Mouse (Mus musculus) hindbrain, embryonic 13.5 days (tissue): Measurements from ENCODE around the gene Pomp. TPM values are rescaled to one million over a fixed set of nuclear protein-coding genes. Genes with fewer than 3 reads are reported as not detected.

ENCODE experiments used
- ATAC-seq: fragments of 200-750 bp; cut with Nextera tagmentation; 2 replicates; pipeline ENCODE4 v1.8.0; 2017; ENCODE audit warnings: moderate TSS enrichment; ENCODE audit not compliant: low FRiP score
- H3K27ac ChIP-seq: fragments of 300-500 bp; sonication (generic); 2 replicates; pipeline ENCODE4 v1.5.1; 2015; ENCODE audit warnings: inconsistent platforms, mild to moderate bottlenecking, moderate library complexity
- H3K27me3 ChIP-seq: fragments of 300-500 bp; sonication (generic); 2 replicates; pipeline ENCODE4 v1.6.1; 2015; ENCODE audit warnings: mild to moderate bottlenecking, inconsistent platforms
- H3K36me3 ChIP-seq: fragments of 300-500 bp; sonication (generic); 2 replicates; pipeline ENCODE4 v1.6.1; 2015; ENCODE audit warnings: mild to moderate bottlenecking, inconsistent platforms
- H3K4me1 ChIP-seq: fragments of 300-500 bp; sonication (generic); replicated peaks from 2 replicates; pipeline ENCODE4 v1.6.1; 2015; ENCODE audit warnings: inconsistent platforms
- H3K4me2 ChIP-seq: fragments of 300-500 bp; sonication (generic); 2 replicates; pipeline ENCODE4 v1.6.1; 2015; ENCODE audit warnings: inconsistent platforms, mild to moderate bottlenecking, moderate library complexity
- H3K4me3 ChIP-seq: fragments of 300-500 bp; sonication (generic); 2 replicates; pipeline ENCODE4 v1.5.1; 2015; ENCODE audit warnings: mild to moderate bottlenecking, inconsistent platforms
- H3K9ac ChIP-seq: fragments of 300-500 bp; sonication (generic); 2 replicates; pipeline ENCODE4 v1.6.1; 2015; ENCODE audit warnings: mild to moderate bottlenecking, inconsistent platforms
- H3K9me3 ChIP-seq: fragments of 300-500 bp; sonication (generic); 2 replicates; pipeline ENCODE4 v1.6.1; 2016; ENCODE audit warnings: inconsistent platforms
- WGBS: fragments of 180-500 bp; shearing (Covaris S2); methylation state at CpG from one replicate; pipeline ENCODE4 v1.1.7; 2015; 5-methylcytosine and 5-hydroxymethylcytosine counted together
- polyA plus RNA-seq: library from polyadenylated mRNA; unstranded; fragments of >200 nt; fragmentation: Nextera tagmentation; extraction: Ambion mirVana; gene quantifications from 2 replicates; pipeline ENCODE4 v1.2.1, GENCODE M21; 2015

Gene Pomp
- polyA plus RNA-seq, 1 experiment from 2014 or later, result 532 TPM

GRCm38 (mm10) chr5:147870296-147870695 is 10.0 kb downstream of the Pomp start:
- Histone ChIP-seq H3K9ac (no peak overlapping the region), H3K4me3 (no peak overlapping the region), H3K4me2 (no peak overlapping the region), H3K4me1 (no peaks in the 10 kb centered on the region), H3K27me3 (no peaks in the 10 kb centered on the region), H3K27ac (no peak overlapping the region), H3K9me3 (no peaks in the 10 kb centered on the region), H3K36me3 (peaks cover 98% of the 10 kb centered on the region)
- no peak for ATAC-seq
- WGBS, result 90% methylated on average over 1 of the region's 1 CpGs

GRCm38 (mm10) chr5:147871091-147871820 is 11.0 kb downstream of the Pomp start:
- Histone ChIP-seq H3K4me2 (no peak overlapping the region), H3K4me3 (no peak overlapping the region), H3K9me3 (no peaks in the 10 kb centered on the region), H3K27me3 (no peaks in the 10 kb centered on the region), H3K9ac (no peak overlapping the region), H3K36me3 (peaks cover 98% of the 10 kb centered on the region), H3K4me1 (no peaks in the 10 kb centered on the region), H3K27ac (no peak overlapping the region)
- ATAC-seq, result no peak
- WGBS, result 94% methylated on average over 15 of the region's 15 CpGs

- no peaks in the 10 kb centered on the region for H3K27me3 ChIP-seq
- no peak overlapping the region for H3K27ac ChIP-seq
- H3K4me1 ChIP-seq, result no peaks in the 10 kb centered on the region
- no peak overlapping the region for H3K4me3 ChIP-seq
- 96% methylated on average over 18 of the region's 18 CpGs for WGBS
- ATAC-seq, result no peak
- no peak overlapping the region for H3K4me2 ChIP-seq
- H3K9me3 ChIP-seq, result no peaks in the 10 kb centered on the region
- peaks cover 95% of the 10 kb centered on the region for H3K36me3 ChIP-seq
- no peak overlapping the region for H3K9ac ChIP-seq
These were observed 14.3 kb downstream of the Pomp start for GRCm38 (mm10) chr5:147874491-147875065.

- H3K4me2 ChIP-seq, result no peak overlapping the region
- WGBS, result 97% methylated on average over 8 of the region's 8 CpGs
- no peak for ATAC-seq
- no peaks in the 10 kb centered on the region for H3K4me1 ChIP-seq
- no peak overlapping the region for H3K4me3 ChIP-seq
- no peak overlapping the region for H3K27ac ChIP-seq
- peaks cover 95% of the 10 kb centered on the region for H3K36me3 ChIP-seq
- no peaks in the 10 kb centered on the region for H3K9me3 ChIP-seq
- no peaks in the 10 kb centered on the region for H3K27me3 ChIP-seq
- H3K9ac ChIP-seq, result no peak overlapping the region
These were observed 14.9 kb downstream of the Pomp start for GRCm38 (mm10) chr5:147875210-147875609.

GRCm38 (mm10) chr5:147877520-147877919 is 17.3 kb downstream of the Pomp start:
- Histone ChIP-seq H3K9ac (no peak overlapping the region), H3K27me3 (no peaks in the 10 kb centered on the region), H3K4me3 (no peak overlapping the region), H3K9me3 (no peaks in the 10 kb centered on the region), H3K4me2 (no peak overlapping the region), H3K36me3 (peaks cover 90% of the 10 kb centered on the region), H3K4me1 (no peaks in the 10 kb centered on the region), H3K27ac (no peak overlapping the region)
- 86% methylated on average over 6 of the region's 6 CpGs for WGBS
- ATAC-seq, result no peak

- ATAC-seq, result no peak
These were observed 19.9 kb downstream of the Pomp start for GRCm38 (mm10) chr5:147879971-147880682.

GRCm38 (mm10) chr5:147883581-147883980 is 23.3 kb downstream of the Pomp start:
- Histone ChIP-seq H3K4me3 (no peak overlapping the region), H3K27ac (no peak overlapping the region), H3K4me2 (no peak overlapping the region), H3K9me3 (no peaks in the 10 kb centered on the region), H3K4me1 (no peaks in the 10 kb centered on the region), H3K36me3 (peaks cover 40% of the 10 kb centered on the region), H3K9ac (no peak overlapping the region), H3K27me3 (no peaks in the 10 kb centered on the region)
- 92% methylated on average over 6 of the region's 6 CpGs for WGBS
- no peak for ATAC-seq

More at GRCm38 (mm10) chr5:147879971-147880682, 19.9 kb downstream of the Pomp start:
- H3K36me3 ChIP-seq, result peaks cover 74% of the 10 kb centered on the region
- WGBS, result 93% methylated on average over 17 of the region's 17 CpGs
- no peaks in the 10 kb centered on the region for H3K9me3 ChIP-seq
- no peak overlapping the region for H3K27ac ChIP-seq
- H3K4me3 ChIP-seq, result no peak overlapping the region
- no peak overlapping the region for H3K4me2 ChIP-seq
- H3K27me3 ChIP-seq, result no peaks in the 10 kb centered on the region
- H3K4me1 ChIP-seq, result no peaks in the 10 kb centered on the region
- H3K9ac ChIP-seq, result no peak overlapping the region

- H3K27me3 ChIP-seq, result peaks cover 10% of the 10 kb centered on the region
- H3K9ac ChIP-seq, result no peak overlapping the region
- WGBS, result 89% methylated on average over 10 of the region's 12 CpGs
- peaks cover 10% of the 10 kb centered on the region for H3K4me1 ChIP-seq
- ATAC-seq, result no peak
- H3K27ac ChIP-seq, result no peak overlapping the region
- no peak overlapping the region for H3K4me2 ChIP-seq
- H3K36me3 ChIP-seq, result peaks cover 6% of the 10 kb centered on the region; the same call in 1 of the 2 replicates
- H3K9me3 ChIP-seq, result no peaks in the 10 kb centered on the region
- no peak overlapping the region for H3K4me3 ChIP-seq
These were observed 28.3 kb downstream of the Pomp start for GRCm38 (mm10) chr5:147888313-147889297.

- peak overlapping the region; percentile 49; the same call in 1 of the 2 replicates for H3K9ac ChIP-seq
- WGBS, result 27% methylated on average over 6 of the region's 6 CpGs
- H3K27me3 ChIP-seq, result peaks cover 18% of the 10 kb centered on the region
- H3K4me1 ChIP-seq, result peaks cover 26% of the 10 kb centered on the region
- H3K36me3 ChIP-seq, result no peaks in the 10 kb centered on the region
- no peak overlapping the region for H3K27ac ChIP-seq
- no peak for ATAC-seq
- no peak overlapping the region for H3K4me2 ChIP-seq
- H3K9me3 ChIP-seq, result no peaks in the 10 kb centered on the region
- no peak overlapping the region for H3K4me3 ChIP-seq
These were observed 32.5 kb downstream of the Pomp start for GRCm38 (mm10) chr5:147892735-147893134.

- peaks cover 26% of the 10 kb centered on the region for H3K4me1 ChIP-seq
- H3K27ac ChIP-seq, result no peak overlapping the region
- ATAC-seq, result no peak
- H3K4me3 ChIP-seq, result no peak overlapping the region
- peak overlapping the region; percentile 49; the same call in 1 of the 2 replicates for H3K9ac ChIP-seq
- peaks cover 22% of the 10 kb centered on the region for H3K27me3 ChIP-seq
- H3K4me2 ChIP-seq, result peak overlapping the region; percentile 90
- no peaks in the 10 kb centered on the region for H3K9me3 ChIP-seq
- WGBS, result 10% methylated on average over 9 of the region's 9 CpGs
- H3K36me3 ChIP-seq, result no peaks in the 10 kb centered on the region
These were observed 32.9 kb downstream of the Pomp start for GRCm38 (mm10) chr5:147893143-147893542.

GRCm38 (mm10) chr5:147893766-147894454 is 33.6 kb downstream of the Pomp start:
- Histone ChIP-seq H3K27me3 (peaks cover 23% of the 10 kb centered on the region), H3K9me3 (no peaks in the 10 kb centered on the region), H3K27ac (no peak overlapping the region; the same call in 1 of the 2 replicates), H3K9ac (peak overlapping the region; percentile 70), H3K4me3 (peak overlapping the region; percentile 67), H3K36me3 (no peaks in the 10 kb centered on the region), H3K4me1 (peaks cover 26% of the 10 kb centered on the region), H3K4me2 (peak overlapping the region; percentile 90)
- peak; percentile 48 for ATAC-seq
- 2% methylated on average over 25 of the region's 25 CpGs for WGBS
